Mouse (Mus musculus): ENCODE data around the gene Sbf1. TPM values are rescaled to one million over a fixed set of nuclear protein-coding genes. Genes with fewer than 3 reads are reported as not detected.

The Sbf1 gene
- total RNA-seq, 4 experiments from 2014 or later = 64.8 to 105 (median 72.5) TPM

DNA sequence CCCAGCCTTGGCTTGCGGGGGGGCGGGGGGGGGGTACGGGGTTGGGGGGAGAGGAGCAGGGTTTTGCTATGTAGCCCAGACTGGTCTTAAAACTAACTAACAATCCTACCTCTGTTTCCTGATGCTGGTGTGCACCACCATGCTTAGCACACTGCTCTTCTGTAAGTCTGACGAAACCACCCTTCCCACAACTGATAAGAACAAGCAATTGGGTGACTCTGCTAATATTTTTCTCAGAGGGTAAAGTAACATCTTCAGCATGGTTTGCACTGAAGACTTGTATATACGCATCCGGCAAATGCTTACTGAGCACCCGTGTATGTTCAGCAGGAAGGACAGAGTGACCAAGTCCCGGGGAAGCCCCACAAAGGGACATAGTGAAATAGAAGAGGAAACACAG lies 6.2 kb upstream of the Sbf1 start:
- no peak for DNase-seq (ENCODE audit: low spot score in 2 of 2)

DNA sequence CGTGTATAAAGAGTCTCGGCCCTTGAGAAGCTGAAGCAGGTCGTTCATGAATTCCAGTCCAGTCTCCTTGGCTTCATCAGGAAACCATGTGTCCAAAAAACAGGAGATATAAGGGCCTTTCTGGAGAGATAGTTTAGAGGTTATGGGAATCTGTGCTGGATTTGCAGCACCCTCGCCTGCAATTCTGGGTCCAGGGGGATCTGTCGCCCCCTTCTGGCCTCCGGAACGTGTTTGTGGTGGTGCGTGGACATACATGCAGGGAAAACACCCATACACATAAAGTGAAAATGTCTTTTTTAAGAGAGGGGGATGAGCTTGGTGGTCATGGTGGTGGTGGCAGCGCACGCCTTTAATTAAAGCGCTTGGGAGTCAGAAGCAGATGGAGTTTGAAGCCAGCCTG lies 1.0 kb upstream of the Sbf1 start:
- no peak for DNase-seq (ENCODE audit: low spot score in 2 of 2)

DNA sequence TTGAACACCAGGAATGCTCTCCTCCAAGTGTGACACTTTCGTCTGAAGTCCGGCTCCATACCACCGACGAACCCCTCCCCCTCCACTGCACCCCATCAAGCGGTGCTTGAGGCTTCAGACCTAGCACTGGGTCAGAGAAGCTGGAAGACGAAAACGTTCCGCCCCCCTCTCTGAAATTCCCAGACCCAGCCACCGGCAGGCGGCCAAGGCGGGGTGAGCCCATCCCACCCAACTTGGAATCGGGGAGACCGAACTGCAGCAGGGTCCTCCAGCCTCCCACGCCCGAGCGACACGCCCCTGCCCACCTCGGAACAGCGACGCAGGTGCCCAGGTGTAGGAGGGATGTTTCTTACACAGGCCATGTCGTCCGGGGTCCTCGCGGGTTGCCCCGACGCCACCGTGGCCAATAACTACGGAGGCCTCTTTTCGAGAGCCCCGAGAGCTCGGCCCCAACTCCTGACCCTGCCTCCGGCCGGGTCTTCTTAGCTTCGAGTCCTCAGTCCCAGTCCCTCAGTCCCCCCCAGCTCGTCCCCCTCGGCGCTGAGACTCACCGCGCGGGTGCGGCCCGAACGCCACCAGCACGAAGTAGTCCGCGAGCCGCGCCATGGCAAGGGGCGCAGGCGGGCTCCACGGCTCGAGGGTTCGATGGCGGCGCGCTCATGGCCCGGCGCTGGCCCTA lies 461 bp downstream of the Sbf1 start:
- no peak for DNase-seq (ENCODE audit: low spot score in 2 of 2)

DNA sequence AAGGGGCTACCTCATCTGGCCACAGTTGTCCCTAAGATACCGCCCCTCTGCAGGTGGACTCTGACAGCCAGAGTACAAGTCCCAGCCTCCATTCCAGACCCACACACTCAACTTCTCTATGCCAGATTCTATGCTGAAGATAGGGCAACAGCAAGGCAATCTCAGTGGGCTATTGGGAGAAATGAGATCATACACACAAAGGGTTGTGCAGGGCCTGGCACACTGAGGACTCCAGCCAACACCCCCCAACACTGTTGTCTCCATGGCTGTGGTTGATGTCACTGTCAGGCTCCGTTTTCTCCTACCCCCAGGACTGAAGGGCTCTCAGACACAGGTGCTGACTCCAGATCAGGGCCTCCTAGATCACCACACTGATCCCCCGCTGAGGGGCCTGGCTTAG lies 1.0 kb downstream of the Sbf1 start:
- no peak for DNase-seq (ENCODE audit: low spot score in 2 of 2)

DNA sequence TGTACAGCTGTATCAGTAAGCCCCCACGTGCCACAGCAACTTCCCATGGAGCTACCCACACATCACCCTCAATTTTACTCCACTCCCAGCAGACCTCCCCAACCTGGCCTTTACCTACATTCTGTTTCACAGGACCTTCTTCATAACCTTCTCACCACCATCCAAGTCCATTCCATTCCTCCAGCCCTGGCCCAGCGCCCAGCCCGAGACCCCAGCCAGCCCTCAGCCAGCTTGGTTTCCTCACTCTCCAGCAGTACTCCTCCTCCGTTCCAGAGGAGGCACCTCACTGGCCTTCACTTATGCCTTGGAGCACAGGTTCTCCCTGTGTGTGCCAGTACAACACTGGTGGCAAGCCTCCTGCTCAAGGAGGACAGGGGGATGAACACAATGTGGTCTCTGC lies 1.8 kb downstream of the Sbf1 start:
- no peak for DNase-seq (ENCODE audit: low spot score in 2 of 2)

DNA sequence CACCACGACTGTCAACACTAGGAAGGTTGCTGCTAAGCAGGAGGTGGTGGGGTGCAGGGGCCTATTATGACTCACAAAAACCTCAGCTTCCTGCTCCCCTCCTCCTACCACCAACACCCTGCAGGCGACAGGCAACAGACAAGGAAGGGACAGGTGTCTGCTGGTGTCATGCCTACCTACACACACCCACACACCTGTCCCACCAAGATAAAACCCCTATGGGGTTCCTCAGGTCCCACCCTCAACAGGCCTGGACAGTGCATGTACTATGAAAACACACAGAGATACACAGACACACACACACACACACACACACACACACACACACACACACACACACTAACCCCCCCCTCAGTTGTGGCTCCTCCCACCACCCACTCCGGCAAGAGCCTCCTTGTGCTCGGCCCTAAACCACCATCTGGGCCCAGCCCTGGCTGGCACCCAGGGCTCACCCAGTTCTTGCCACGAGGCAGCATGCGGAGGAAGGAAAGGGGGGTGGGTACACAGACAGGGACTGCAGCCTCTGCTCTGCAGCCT lies 5.1 kb downstream of the Sbf1 start:
- DNase-seq (ENCODE audit: low spot score in 2 of 2) = no peak

DNA sequence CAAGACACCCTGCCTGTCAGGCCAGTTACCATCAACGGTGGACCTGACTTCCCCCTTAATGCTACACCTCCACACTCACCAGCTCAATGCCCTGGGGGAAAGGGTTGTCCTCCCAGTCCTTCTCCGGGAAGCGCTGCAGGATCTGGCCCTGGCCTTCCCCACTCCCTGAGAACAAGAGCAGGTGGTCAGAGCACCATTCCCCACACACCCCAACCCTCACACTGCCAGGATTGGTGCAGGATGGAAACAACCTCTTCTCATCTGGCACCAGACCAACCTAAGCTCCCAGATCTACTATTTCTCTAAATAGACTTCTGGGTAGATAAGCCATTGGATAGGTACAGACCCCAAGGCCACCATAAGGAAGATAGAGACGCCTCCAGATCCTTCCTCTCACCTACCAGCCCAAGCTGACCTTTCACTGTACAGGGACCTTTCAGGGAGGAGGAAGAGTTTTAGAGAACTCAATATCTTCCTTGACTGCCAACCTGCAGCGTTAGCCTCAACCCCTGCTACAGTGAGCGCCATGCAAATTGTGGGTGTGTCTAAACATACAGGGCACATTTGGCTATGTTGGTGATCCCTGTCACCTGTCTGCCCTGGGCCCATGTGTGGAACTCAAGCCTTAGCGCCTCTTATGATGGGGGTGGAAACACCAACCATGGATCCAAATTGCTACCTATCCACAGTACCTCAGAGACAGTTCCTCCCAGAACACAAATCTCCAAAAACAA lies 6.5 kb downstream of the Sbf1 start:
- DNase-seq (ENCODE audit: low spot score in 2 of 2) = no peak

DNA sequence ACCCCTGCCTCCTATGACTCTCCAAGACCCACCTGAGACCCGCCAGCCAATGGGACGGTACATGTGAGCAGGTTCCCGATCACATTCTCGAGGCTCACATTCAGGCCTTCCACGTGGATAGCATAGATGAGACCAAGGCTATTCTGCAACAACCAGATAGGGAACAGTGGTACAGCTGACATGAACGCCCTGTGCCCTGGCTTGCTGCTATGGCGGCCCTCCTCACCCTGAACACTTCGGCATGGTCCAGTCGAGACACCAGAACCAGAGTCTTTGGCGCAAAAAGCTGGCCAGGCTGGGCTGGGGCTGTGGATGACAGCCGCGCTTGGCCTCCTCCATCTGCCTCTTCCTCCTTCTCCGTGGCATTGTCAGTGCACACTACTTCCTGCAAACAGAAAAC lies 7.7 kb downstream of the Sbf1 start:
- no peak for DNase-seq (ENCODE audit: low spot score in 2 of 2)

DNA sequence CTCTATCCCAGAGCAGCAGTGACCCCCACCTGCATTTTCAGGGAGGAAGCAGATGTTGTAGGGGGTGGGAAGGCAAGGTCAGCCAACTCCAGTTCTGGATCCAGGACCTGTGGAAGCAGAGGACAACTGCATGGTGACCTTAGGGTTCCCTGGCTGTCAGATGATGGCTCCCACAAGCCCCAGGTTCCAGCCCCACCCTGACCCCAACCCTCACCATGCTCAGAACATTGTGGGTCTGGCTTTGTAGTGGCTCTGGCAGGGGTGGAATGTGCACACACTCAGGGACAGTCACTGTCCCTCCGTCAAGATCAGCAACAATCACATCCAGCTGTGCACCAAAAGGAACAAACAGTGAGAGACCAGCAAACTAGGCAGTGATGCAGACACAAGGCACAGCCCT lies 9.1 kb downstream of the Sbf1 start:
- DNase-seq (ENCODE audit: low spot score in 2 of 2) = no peak

DNA sequence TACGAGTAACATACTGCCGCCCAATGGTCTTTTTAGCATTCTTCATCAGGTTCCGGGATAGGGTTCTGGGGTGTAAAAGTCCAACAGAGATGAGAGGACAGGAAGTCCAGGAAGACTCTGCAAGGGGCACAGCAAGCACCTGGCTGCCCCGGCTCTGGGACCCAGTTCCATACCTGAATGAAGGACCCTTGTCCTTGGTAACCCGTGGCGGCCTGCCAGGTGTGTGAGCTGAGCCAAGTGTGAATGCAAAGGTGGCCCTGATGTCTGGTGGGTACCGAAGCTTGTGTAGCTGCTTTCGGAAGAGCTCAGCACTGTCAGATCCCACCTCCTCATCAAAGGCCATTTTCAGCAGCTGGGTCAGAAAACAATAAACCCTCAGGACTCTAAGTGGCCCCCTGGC lies 14.5 kb downstream of the Sbf1 start:
- DNase-seq (ENCODE audit: low spot score in 2 of 2) = no peak

DNA sequence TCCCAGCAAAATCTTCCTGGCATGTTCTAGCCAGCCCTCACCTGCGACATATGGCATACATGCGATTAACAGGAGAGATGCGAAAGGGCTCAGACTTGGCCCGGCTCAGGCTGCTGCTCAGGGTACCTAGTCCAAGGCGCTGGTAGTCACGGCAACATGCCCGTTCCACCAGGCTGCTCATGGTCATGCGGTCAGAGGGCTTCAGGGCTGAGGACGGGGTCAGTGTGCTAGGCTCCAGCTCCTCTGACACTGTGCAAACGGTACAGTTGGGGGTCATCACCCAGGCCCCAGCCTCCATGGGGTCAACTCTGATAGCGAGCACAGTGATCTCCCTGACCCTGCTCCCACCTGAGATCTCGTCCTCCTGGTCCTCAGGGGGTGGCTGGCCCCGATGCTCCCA lies 14.9 kb downstream of the Sbf1 start:
- no peak for DNase-seq (ENCODE audit: low spot score in 2 of 2)

DNA sequence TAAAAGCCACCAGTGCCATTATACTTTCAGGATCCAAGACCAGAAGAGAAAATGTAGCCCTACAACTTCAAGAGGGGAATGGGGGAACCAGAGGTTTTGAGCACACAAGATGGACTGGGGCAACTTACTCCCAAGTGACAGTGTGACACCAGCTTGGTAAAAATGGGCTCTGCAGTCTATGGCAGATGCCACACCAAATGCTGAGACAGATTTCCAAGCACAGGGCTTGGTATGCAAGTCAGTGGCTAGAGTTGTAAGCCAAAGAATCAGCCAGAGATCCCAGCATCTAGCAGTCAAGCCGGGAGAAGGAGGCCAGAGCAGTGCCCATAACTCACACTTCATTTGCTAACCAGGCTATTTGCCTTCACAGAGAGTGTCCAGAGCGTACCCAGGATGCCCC lies 17.4 kb downstream of the Sbf1 start:
- no peak for DNase-seq (ENCODE audit: low spot score in 2 of 2)

DNA sequence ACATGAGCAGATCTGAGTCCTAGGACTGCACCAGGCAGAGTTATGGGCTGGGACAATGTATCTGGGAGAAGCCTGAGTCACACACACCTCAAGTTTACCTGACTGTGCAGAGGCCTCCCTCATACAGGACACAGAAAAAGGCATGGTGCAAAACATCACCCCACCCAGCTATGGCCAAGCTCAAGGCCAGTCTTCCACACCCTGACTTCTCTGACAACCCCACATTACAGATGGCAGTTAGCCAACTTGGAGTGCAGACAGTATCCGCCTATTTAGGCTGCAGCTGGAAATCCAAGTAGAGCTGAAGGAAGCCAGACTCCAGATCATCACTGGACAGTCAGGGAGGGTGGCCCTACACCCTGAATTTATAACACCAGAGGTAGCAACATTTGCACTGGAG lies 18.6 kb downstream of the Sbf1 start:
- peak in 1 of 2 experiments; percentile 32 for DNase-seq (ENCODE audit: low spot score in 2 of 2)

DNA sequence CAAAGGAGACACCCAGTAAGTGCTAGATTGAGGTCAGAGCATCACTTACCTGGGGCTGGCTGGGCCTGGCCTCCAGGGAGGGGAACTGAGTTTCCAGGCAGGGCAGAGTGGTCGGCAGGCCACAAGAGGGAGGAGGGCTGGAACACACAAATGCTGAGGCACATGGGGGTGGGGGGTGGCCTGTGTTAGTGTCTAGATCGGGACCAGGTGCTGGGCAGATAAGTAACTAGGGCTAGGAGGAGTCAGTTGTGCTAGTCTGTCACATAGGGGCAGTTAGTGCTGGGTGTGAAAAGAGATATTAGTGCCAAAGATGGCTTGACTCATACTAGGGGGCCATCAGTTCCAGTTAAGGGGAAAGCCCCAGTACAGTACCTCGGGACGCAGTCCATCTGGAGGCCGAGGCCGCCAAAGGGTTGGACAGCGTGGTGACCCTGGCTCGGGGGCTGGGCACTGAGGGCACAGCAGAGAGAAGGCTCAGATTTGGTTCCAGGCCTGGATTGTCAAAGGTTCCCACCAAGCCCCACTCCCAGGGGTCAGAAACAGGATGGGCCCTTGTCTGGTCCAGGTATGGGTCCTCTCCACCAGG lies 19.4 kb downstream of the Sbf1 start:
- DNase-seq (ENCODE audit: low spot score in 2 of 2) = no peak

DNA sequence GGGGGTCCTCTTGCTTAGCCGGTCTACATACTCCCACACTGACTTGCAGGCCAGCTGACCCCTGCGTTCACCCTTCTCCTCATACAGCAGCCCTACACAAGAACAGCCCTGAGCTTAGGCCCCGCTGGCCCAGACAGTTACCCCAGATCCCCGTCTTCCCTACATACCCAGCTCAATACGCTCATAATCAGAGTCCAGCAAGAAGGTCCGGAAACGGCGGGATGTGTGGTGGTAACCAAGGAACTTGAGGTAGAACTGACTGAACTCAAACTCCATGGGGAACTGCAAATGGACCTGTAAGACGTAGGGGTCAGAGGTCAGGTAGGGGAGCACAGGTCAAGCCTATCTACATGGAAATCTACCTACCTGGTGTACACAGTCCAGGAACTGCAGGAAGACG lies 21.3 kb downstream of the Sbf1 start:
- DNase-seq (ENCODE audit: low spot score in 2 of 2) = no peak

DNA sequence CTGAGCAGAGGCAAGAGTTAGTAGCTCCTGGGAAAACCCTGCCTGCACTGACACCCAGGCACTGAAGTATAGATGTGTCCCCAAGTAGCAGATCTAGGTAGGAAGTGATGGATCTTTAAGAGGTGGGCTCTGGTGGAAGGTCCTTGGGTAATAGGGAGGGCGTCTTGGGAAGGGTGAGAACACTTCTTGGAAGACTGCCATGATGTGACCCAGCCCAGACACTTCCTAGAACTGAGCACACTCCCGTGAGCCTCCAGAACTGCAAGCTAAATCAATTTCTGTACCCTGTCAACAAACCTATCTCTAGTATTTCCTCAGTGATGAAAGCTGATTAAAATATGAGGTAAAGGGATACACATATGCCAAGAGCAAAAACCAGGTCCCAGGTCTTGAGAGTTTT lies 22.3 kb downstream of the Sbf1 start:
- DNase-seq (ENCODE audit: low spot score in 2 of 2) = no peak

DNA sequence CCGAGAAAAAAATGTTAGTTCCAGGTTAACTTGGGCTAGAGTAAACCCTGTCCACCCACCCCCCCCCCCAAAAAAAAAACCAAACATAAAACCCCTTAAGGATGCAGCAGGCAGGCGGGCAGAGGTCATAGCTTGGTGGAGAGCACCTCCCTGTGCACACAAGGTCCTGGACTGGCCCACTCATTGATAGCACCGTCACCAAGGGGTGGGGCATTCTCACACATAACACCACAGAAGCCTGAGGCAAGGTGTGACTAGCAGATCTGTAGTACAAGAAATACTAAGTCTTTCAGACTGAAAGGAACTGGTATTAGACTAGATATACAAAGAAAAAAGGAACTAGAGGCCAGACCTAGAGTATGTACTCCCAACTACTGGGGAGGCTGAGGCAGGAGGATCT lies 23.6 kb downstream of the Sbf1 start:
- no peak for DNase-seq (ENCODE audit: low spot score in 2 of 2)

DNA sequence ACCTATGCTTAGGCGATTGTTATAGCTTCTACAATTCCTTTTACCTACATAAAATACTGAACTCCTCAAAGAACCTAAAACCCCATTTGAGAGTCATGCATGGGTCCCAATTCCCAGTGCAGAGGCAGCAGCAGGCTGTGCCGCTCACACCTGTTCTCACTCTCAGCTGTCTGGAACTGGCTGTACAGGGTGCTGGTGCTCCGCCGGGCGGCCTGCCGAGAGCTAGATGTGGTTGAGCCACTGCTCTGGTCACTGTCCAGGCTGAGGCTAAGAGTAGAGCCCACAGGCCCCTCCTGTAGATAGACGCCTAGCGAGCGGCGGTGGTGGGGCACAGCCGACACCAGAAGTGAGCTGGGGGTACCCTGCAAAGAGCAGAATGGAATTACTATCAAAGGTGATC lies 25.7 kb downstream of the Sbf1 start:
- DNase-seq (ENCODE audit: low spot score in 2 of 2) = no peak

DNA sequence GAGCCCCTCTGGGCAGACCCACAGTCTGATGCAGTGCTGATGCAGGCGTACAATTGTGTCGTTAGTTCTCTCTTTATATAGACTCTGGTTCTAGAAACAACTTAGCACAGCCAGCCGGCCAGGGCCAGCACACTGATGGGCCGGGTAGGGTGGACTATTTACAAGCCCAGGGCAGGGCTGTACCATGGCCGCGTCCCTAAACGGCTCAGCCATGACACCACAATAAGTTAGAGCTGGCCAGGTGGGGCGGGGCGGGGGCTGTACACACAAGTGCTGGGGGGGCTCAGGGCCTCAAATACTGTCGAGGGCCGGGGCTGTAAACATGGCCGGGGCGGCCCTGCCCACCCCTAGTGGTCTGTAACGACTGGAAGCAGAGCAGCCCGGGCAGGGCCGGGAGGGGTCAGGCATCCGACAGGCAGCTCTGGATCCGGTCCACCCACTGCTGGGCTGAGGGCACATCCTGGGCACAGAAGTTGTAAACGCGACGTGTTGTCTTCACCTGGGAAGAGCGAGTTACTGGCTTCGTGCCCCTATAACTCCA lies 26.8 kb downstream of the Sbf1 start:
- no peak for DNase-seq (ENCODE audit: low spot score in 2 of 2)

DNA sequence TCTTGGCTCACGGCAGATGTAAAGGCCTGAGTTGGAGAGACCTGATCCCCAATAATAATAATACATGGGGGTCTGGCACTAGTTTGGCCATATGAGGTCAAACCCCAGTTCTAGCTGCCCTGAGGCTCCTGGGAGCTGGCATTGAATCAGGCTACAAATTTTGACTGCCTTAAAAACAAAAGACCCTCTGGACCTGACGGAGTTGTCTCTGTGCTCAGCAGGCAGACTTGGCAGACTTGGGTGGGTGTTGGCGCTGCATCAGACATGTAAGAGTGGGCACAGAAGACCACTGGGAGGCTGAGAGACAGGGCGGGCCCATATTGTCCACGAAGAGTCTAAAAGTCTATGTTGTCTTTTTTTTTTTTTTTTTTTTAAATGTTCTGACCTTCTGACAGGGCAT lies 28.5 kb downstream of the Sbf1 start:
- no peak for DNase-seq (ENCODE audit: low spot score in 2 of 2)

DNA sequence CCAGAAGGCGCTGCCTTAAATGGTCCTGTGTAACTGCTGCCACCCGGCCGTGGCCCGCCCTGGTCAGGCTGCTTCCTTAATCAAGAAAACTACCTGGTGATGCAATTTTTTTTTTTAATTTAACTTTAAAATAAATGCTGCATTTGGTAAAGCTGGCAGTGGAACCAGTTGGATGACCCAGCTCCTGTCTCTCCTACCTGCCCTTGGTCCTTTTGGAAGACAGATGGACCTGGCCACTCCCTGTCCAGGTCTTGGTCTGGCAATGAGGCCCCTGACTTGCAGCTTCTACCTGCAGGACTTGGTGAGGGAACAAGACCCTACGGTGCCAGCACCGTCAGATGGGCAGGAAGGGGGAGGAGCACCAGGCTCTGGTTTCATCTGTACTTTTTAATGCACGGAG lies 29.0 kb downstream of the Sbf1 start:
- DNase-seq (ENCODE audit: low spot score in 2 of 2) = no peak

DNA sequence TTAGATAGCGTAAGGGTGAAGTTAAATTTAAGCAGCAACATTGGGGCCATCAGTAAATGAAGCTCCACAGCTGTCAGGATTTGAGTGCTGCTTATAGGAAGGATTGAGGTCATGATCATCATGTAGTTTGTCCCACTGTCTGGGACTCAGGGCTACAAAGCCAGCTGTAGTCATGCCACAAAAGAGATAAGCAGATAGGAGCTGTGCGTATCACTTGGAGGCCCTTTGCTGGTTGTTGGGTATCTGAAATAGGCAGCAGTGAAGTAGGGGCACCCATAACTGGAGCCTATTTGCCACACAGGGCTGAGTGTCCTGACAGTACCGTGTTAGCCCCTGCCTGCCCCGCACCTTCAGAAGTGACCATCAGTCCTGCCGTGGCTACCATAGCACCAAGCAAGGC lies 29.6 kb downstream of the Sbf1 start:
- DNase-seq (ENCODE audit: low spot score in 2 of 2) = no peak

DNA sequence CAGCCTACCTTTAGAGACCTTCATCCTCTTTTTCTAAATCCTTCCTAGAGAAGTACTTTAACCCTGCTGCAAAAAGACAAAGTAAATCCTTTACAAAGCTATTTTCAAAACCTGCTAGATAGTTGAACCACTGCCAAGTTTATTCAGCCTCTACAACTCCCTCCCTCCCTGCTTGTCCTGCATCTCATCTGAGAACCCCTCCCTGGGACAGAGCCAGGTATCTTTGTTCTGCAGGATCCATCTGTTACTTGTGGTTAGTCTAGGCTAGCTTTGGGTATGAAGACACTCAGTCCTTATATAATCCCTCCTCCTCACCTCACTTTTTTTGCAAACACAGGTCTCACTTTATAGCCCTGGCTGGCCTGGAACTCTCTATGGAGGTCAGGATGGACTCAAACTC lies 30.1 kb downstream of the Sbf1 start:
- no peak for DNase-seq (ENCODE audit: low spot score in 2 of 2)

Measured in gastrocnemius, adult 8-10 months (tissue).